Mouse (Mus musculus): ENCODE measurements around the gene Apoc4.

DNA sequence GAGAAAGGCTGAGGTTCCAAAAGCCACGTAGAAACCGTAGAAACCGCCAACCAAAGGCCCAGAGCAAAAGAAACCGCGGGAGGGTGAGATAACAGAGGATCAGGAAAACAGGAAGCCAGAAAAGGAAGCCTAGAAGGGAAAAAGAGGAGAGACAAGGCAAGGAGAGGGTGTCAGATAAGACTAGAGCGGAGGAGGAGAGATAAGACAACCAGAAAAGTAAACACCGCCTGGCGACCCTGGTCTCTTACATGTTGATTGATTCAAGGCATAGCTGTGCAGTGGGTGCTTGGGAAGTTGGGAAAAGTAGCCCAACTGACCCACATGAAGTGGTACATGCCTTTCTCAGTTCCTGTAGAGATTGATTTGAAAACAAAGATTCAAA is 13.9 kb upstream of the Apoc4 start:
- TF ChIP-seq CTCF (IDR thresholded peaks at IDR 0.05; ENCODE audit: extremely low read depth, insufficient read depth, low read length) (no peak), POLR2A (IDR thresholded peaks at IDR 0.05; ENCODE audit: extremely low read depth, insufficient read depth, low read length) (no peak)

Data from cortical plate, adult 2 months (tissue).